Mouse (Mus musculus) thymus, adult 18-20 months (tissue): ENCODE results near the gene Gm17019.
"Not testable (repeated sequence)": the region's sequence is repeated elsewhere in the genome, so short reads cannot be mapped to it uniquely, and the experiment has no call there.

Source experiments
- DNase-seq, 2 experiments: peaks; one replicate each; pipeline ENCODE4 v3.0.0; 2022; ENCODE audit warnings: mixed read lengths in 2 of 2

Gm17019 gene

GRCm38 (mm10) chr5:14996670-14997249 is 36.0 kb downstream of the Gm17019 start:
- not testable (repeated sequence) for DNase-seq

GRCm38 (mm10) chr5:14994124-14994523 is 38.7 kb downstream of the Gm17019 start:
- DNase-seq = not testable (repeated sequence)

DNA sequence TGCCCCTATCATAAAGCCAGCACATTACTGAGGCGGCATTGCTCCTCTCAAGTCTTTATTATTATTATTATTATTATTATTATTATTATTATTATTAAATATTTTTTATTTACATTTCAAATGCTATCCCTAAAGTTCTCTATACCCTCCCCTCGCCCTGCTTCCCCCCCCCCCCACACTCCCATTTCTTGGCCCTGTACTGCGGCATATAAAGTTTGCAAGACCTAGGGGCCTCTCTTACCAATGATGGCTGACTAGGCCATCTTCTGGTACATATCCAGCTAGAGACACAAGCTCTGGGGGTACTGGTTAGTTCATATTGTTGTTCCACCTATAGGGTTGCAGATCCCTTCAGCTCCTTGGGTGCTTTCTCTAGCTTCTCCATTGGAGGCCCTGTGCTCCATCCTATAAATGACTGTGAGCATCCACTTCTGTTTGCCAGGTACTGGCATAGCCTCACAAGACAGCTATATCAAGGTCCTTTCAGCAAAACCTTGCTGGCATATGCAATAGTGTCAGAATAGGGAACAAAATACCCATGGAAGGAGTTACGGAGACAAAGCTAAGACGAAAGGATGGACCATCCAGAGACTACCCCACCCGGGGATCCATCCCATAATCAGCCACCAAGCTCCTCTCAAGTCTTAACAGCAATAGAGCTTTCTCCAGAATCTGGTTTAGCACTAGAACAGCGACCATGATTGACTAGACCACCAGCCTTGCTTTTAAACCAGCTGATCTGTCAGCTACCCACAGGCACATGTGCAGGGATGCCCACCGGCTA is 42.2 kb downstream of the Gm17019 start:
- DNase-seq = not testable (repeated sequence)

GRCm38 (mm10) chr5:14986649-14987387 is 46.0 kb downstream of the Gm17019 start:
- DNase-seq = not testable (repeated sequence)
